Mouse (Mus musculus): ENCODE results near the gene Theg. TPM values are rescaled to one million over a fixed set of nuclear protein-coding genes. Genes with fewer than 3 reads are reported as not detected.

The Theg gene
- polyA plus RNA-seq, 1 experiment from 2014 or later = not detected

DNA sequence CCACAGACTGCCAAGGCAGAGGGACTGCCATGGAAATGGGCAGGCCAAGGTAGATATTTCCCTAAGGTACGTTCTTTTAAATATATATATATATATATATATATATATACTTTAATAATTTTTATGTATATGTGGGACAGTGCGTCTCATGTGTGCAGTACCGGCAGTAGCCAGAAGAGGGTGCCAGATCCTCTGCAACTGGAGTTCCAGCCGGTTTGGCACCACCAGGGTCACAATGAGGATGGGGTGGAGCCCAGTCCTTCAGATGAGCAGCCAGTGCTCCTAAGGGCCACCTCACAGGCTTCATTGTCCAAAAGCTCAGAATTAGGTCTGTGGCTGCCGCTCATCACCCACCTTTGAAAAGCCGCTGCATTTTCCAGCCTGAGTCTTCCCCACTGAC is 6.3 kb downstream of the Theg start:
- no peak overlapping the region for H3K27ac ChIP-seq (replicated peaks)
- H3K9ac ChIP-seq (ENCODE audit: low read length) = no peak overlapping the region

DNA sequence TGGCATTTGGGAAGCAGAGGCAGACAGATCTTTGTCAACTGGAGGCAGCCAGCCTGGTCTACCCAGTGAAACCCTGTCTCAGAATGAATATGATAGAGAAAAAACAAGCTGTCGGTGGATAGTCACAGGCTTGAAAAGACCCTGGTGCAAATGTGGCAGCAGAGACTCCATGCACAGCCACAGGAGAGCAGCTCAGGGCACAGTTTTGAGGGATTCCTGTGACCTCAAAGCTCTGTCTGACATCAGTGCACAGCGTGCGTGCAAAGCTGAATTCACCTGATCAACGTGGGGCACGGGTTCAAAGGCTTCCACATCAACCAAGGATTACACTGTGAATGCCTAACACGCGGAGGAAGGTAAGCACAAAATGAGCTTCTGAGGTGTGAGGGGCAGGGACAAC is 6.8 kb downstream of the Theg start:
- 68% methylated on average over 7 of the region's 7 CpGs for WGBS
- peak; percentile 3 for DNase-seq (ENCODE audit: low spot score)
- Histone ChIP-seq H3K4me1 (replicated peaks; ENCODE audit: control insufficient read depth, insufficient read depth) (no peaks in the 10 kb centered on the region), H3K36me3 (ENCODE audit: control insufficient read depth, insufficient read depth, low read length) (no peaks in the 10 kb centered on the region), H3K27ac (replicated peaks) (no peak overlapping the region), H3K27me3 (ENCODE audit: control insufficient read depth, insufficient read depth, low read length) (no peaks in the 10 kb centered on the region), H3K9me3 (ENCODE audit: control insufficient read depth, low read length) (no peaks in the 10 kb centered on the region), H3K4me2 (replicated peaks; ENCODE audit: low read depth) (no peak overlapping the region), H3K9ac (ENCODE audit: low read length) (no peak overlapping the region), H3K4me3 (ENCODE audit: low read depth, low read length) (no peak overlapping the region)
- ATAC-seq (ENCODE audit: low FRiP score, low TSS enrichment) = no peak
- TF ChIP-seq EP300 (optimal IDR thresholded peaks at IDR 0.05) (no peak), CTCF (IDR thresholded peaks at IDR 0.05; ENCODE audit: low read depth) (no peak)

More for the DNA sequence above, 6.3 kb downstream of the Theg start:
- Histone ChIP-seq H3K4me2 (replicated peaks; ENCODE audit: low read depth) (no peak overlapping the region), H3K27me3 (ENCODE audit: control insufficient read depth, insufficient read depth, low read length) (no peaks in the 10 kb centered on the region), H3K4me3 (ENCODE audit: low read depth, low read length) (no peak overlapping the region), H3K4me1 (replicated peaks; ENCODE audit: control insufficient read depth, insufficient read depth) (no peaks in the 10 kb centered on the region), H3K9me3 (ENCODE audit: control insufficient read depth, low read length) (no peaks in the 10 kb centered on the region), H3K36me3 (ENCODE audit: control insufficient read depth, insufficient read depth, low read length) (no peaks in the 10 kb centered on the region)
- WGBS = 43% methylated on average over 6 of the region's 6 CpGs
- ATAC-seq (ENCODE audit: low FRiP score, low TSS enrichment) = no peak
- TF ChIP-seq EP300 (optimal IDR thresholded peaks at IDR 0.05) (no peak), CTCF (IDR thresholded peaks at IDR 0.05; ENCODE audit: low read depth) (peak; percentile 66)
- DNase-seq (ENCODE audit: low spot score) = peak; percentile 55

DNA sequence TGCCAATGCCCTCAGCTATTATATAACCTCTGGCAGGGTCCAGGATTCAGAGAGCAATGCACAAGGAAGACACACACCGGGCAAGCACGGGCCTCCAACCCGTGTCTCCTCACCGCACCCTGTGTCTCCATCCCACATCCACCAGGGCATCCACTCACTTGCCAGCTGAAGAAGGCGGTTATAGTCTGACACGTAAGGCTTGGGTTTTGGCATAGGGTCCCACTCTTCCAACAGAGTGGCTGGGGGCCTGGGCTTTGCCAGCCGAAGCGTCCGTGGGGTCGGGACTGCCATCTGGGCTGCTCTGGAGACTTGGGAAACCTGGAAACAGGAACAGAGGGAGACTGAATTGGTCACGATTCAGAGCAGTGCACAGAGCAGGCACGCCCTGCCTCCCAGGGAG is 7.3 kb downstream of the Theg start:
- no peak overlapping the region for H3K4me2 ChIP-seq (replicated peaks; ENCODE audit: low read depth)
- TF ChIP-seq CTCF (IDR thresholded peaks at IDR 0.05; ENCODE audit: low read depth) = no peak
- no peak for TF ChIP-seq EP300 (optimal IDR thresholded peaks at IDR 0.05)
- WGBS = 71% methylated on average over 12 of the region's 12 CpGs
- ATAC-seq (ENCODE audit: low FRiP score, low TSS enrichment) = no peak
- H3K9ac ChIP-seq (ENCODE audit: low read length) = no peak overlapping the region
- H3K9me3 ChIP-seq (ENCODE audit: control insufficient read depth, low read length) = no peaks in the 10 kb centered on the region
- no peaks in the 10 kb centered on the region for H3K36me3 ChIP-seq (ENCODE audit: control insufficient read depth, insufficient read depth, low read length)
- H3K4me1 ChIP-seq (replicated peaks; ENCODE audit: control insufficient read depth, insufficient read depth) = no peaks in the 10 kb centered on the region
- no peak overlapping the region for H3K4me3 ChIP-seq (ENCODE audit: low read depth, low read length)
- DNase-seq (ENCODE audit: low spot score) = peak; percentile 9
- H3K27me3 ChIP-seq (ENCODE audit: control insufficient read depth, insufficient read depth, low read length) = no peaks in the 10 kb centered on the region
- no peak overlapping the region for H3K27ac ChIP-seq (replicated peaks)

DNA sequence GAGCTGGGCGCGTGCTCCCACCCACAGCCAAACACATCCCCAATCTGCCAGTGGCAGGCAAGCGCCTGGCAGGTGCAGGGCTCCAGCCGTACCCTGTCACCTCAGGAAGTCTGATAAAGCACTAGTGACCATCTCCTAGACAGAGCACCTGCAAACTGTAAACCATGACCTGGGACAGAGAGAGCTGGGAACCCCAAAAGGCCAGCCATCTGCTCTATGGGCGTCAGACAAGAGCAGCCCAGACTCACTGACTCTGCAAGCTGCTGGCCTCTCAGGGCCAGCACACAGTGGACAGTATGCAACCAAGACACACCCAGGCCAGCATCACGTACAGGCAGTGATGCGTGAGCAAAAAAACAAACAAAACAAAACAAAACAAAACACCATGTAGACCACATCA is 8.2 kb downstream of the Theg start:
- 62% methylated on average over 7 of the region's 7 CpGs for WGBS
- Histone ChIP-seq H3K36me3 (ENCODE audit: control insufficient read depth, insufficient read depth, low read length) (no peaks in the 10 kb centered on the region), H3K4me1 (replicated peaks; ENCODE audit: control insufficient read depth, insufficient read depth) (no peaks in the 10 kb centered on the region), H3K27me3 (ENCODE audit: control insufficient read depth, insufficient read depth, low read length) (no peaks in the 10 kb centered on the region), H3K4me3 (ENCODE audit: low read depth, low read length) (no peak overlapping the region), H3K4me2 (replicated peaks; ENCODE audit: low read depth) (no peak overlapping the region), H3K9me3 (ENCODE audit: control insufficient read depth, low read length) (no peaks in the 10 kb centered on the region), H3K9ac (ENCODE audit: low read length) (no peak overlapping the region), H3K27ac (replicated peaks) (no peak overlapping the region)
- TF ChIP-seq EP300 (optimal IDR thresholded peaks at IDR 0.05) (no peak), CTCF (IDR thresholded peaks at IDR 0.05; ENCODE audit: low read depth) (no peak)
- no peak for ATAC-seq (ENCODE audit: low FRiP score, low TSS enrichment)
- no peak for DNase-seq (ENCODE audit: low spot score)

DNA sequence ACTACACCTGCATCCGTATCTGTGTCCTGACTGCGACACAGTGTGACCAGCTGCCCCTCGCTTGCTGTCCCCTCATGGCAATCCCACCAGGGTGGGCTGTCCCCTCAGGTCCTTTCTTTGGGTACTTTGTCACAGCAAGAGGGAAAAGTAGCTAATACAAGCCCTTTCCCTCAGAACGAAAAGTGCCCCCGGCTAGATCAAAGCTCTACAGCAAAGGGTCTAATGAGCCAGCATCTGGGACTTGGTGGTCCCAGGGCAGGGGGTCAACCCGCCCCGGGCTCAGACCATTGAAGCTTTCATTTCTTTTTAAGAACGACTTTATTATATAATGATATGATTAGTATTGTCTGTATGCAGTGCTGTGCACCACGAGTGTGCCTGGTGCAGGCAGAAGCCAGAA is 8.9 kb downstream of the Theg start:
- H3K9ac ChIP-seq (ENCODE audit: low read length) = no peak overlapping the region

DNA sequence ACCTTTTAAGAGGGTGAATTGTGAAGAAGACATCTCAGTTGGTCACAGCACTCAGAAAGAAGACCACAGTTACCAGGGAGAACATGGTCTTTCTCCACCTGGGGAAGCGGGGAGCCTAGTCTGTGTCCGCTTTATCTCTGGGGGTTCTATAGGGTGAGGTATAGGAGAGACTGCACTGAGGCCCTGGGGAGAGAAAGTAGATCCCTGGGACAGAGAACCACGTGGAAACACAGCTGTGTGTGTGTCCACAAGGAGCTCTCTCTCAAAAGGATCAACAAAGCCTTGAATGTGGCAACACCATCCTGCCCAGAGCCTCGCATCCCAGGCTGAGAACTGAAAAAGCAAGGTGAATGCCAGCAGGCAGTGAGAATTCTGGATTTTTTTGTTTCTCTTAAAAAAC is 9.8 kb downstream of the Theg start:
- ATAC-seq (ENCODE audit: low FRiP score, low TSS enrichment) (no peak), DNase-seq (ENCODE audit: low spot score) (peak; percentile 6)
- Histone ChIP-seq H3K9ac (ENCODE audit: low read length) (no peak overlapping the region), H3K9me3 (ENCODE audit: control insufficient read depth, low read length) (no peaks in the 10 kb centered on the region), H3K27ac (replicated peaks) (no peak overlapping the region), H3K27me3 (ENCODE audit: control insufficient read depth, insufficient read depth, low read length) (no peaks in the 10 kb centered on the region), H3K4me1 (replicated peaks; ENCODE audit: control insufficient read depth, insufficient read depth) (no peaks in the 10 kb centered on the region), H3K4me2 (replicated peaks; ENCODE audit: low read depth) (no peak overlapping the region), H3K36me3 (ENCODE audit: control insufficient read depth, insufficient read depth, low read length) (no peaks in the 10 kb centered on the region), H3K4me3 (ENCODE audit: low read depth, low read length) (no peak overlapping the region)
- TF ChIP-seq CTCF (IDR thresholded peaks at IDR 0.05; ENCODE audit: low read depth) (no peak), EP300 (optimal IDR thresholded peaks at IDR 0.05) (no peak)
- WGBS = 70% methylated on average over 4 of the region's 4 CpGs

More for the DNA sequence above, 8.9 kb downstream of the Theg start:
- 76% methylated on average over 9 of the region's 9 CpGs for WGBS
- ATAC-seq (ENCODE audit: low FRiP score, low TSS enrichment) (no peak), DNase-seq (ENCODE audit: low spot score) (peak; percentile 6)
- no peak overlapping the region for H3K27ac ChIP-seq (replicated peaks)
- H3K9me3 ChIP-seq (ENCODE audit: control insufficient read depth, low read length) = no peaks in the 10 kb centered on the region
- no peaks in the 10 kb centered on the region for H3K36me3 ChIP-seq (ENCODE audit: control insufficient read depth, insufficient read depth, low read length)
- no peak overlapping the region for H3K4me3 ChIP-seq (ENCODE audit: low read depth, low read length)
- TF ChIP-seq EP300 (optimal IDR thresholded peaks at IDR 0.05) = no peak
- TF ChIP-seq CTCF (IDR thresholded peaks at IDR 0.05; ENCODE audit: low read depth) = no peak
- H3K4me1 ChIP-seq (replicated peaks; ENCODE audit: control insufficient read depth, insufficient read depth) = no peaks in the 10 kb centered on the region
- no peaks in the 10 kb centered on the region for H3K27me3 ChIP-seq (ENCODE audit: control insufficient read depth, insufficient read depth, low read length)
- H3K4me2 ChIP-seq (replicated peaks; ENCODE audit: low read depth) = no peak overlapping the region
